Comparison of ENCODE assay signal across 29 mouse cellular contexts in the genomic region with DNA sequence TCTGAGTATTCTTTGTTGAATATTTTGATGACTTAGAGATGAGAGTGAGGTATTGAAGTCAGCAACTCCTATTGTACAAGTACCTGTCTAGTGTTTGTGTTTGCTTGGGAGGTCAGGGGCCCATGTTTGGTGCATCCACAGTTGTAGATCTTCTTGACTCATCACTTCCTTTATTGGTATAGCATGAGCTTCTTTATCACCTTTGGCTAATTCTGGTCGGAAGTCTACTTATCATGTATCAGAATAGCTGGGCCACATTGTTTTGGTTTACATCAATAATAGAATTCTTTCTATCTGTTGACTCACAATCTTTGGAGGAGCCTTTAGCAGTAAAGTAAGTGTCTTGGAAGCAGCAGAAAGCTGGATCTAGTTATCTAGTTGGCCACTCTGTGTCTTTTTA.
"Had no signal": no experiment of that assay in that cellular context is flagged by ENCODE, and none has a peak within 500 bp of the region (broad histone marks: within the 10 kb centered on the region; RNA-seq: fewer than 3 reads in every experiment).

No protein-coding gene starts in this region.

- DNase-seq: cerebellum, adult 8-10 months; cerebellum, adult 9-10 months; cerebellum, adult 9-11 months; cerebellum, postnatal 10 days; cerebellum, postnatal 14 days; cerebellum, postnatal 25 days; cerebellum, postnatal 36 days; embryo, embryonic 11 days; forebrain, postnatal 0 days; gastrocnemius, adult 2 months; gastrocnemius, postnatal 10 days; gastrocnemius, postnatal 14 days; gastrocnemius, postnatal 25 days; gastrocnemius, postnatal 36 days; heart, adult 11 months; heart, adult 18-20 months; heart, adult 2 months had no signal

- H3K4me2 ChIP-seq: embryonic facial prominence, embryonic 12.5 days; embryonic facial prominence, embryonic 13.5 days; embryonic facial prominence, embryonic 15.5 days; forebrain, embryonic 12.5 days; forebrain, embryonic 13.5 days; forebrain, embryonic 15.5 days had no signal

- H3K27me3 ChIP-seq: embryonic facial prominence, embryonic 12.5 days; embryonic facial prominence, embryonic 13.5 days; embryonic facial prominence, embryonic 15.5 days; forebrain, embryonic 12.5 days; forebrain, embryonic 13.5 days; forebrain, embryonic 15.5 days had no signal

- H3K4me1 ChIP-seq: embryonic facial prominence, embryonic 12.5 days; embryonic facial prominence, embryonic 15.5 days; heart, embryonic 10.5 days had no signal

- H3K9me3 ChIP-seq: embryonic facial prominence, embryonic 10.5 days; embryonic facial prominence, embryonic 12.5 days; embryonic facial prominence, embryonic 13.5 days; embryonic facial prominence, embryonic 15.5 days; forebrain, embryonic 10.5 days; forebrain, embryonic 12.5 days; forebrain, embryonic 13.5 days; forebrain, embryonic 15.5 days; heart, embryonic 10.5 days had no signal

- H3K4me3 ChIP-seq: embryonic facial prominence, embryonic 10.5 days; embryonic facial prominence, embryonic 12.5 days; embryonic facial prominence, embryonic 13.5 days; embryonic facial prominence, embryonic 15.5 days; erythroblast, embryonic 14.5 days; forebrain, embryonic 10.5 days; forebrain, embryonic 12.5 days; forebrain, embryonic 13.5 days; forebrain, embryonic 15.5 days; gastrocnemius, adult 2 months; heart, adult 2 months; heart, embryonic 10.5 days had no signal

- ATAC-seq: forebrain, embryonic 13.5 days; forebrain, embryonic 14.5 days; forebrain, embryonic 15.5 days; forebrain, embryonic 16.5 days; forebrain, postnatal 0 days had no signal

- H3K9ac ChIP-seq: embryonic facial prominence, embryonic 12.5 days; embryonic facial prominence, embryonic 13.5 days; embryonic facial prominence, embryonic 15.5 days; forebrain, embryonic 12.5 days; forebrain, embryonic 13.5 days; forebrain, embryonic 15.5 days; forebrain, postnatal 0 days had no signal

- H3K36me3 ChIP-seq: embryonic facial prominence, embryonic 10.5 days; embryonic facial prominence, embryonic 12.5 days; embryonic facial prominence, embryonic 13.5 days; embryonic facial prominence, embryonic 15.5 days; forebrain, embryonic 10.5 days; forebrain, embryonic 12.5 days; forebrain, embryonic 15.5 days; heart, embryonic 10.5 days had no signal

- H3K27ac ChIP-seq: embryonic facial prominence, embryonic 10.5 days; embryonic facial prominence, embryonic 12.5 days; embryonic facial prominence, embryonic 13.5 days; embryonic facial prominence, embryonic 15.5 days; forebrain, embryonic 10.5 days; forebrain, embryonic 12.5 days; forebrain, embryonic 13.5 days; forebrain, embryonic 15.5 days; gastrocnemius, adult 2 months; heart, adult 2 months; heart, embryonic 10.5 days had no signal
